Mouse (Mus musculus): Measurements from ENCODE around the gene Fchsd2.
A peak's percentile ranks its signal among the peaks of the same experiment; 100 is the strongest.

The Fchsd2 gene

DNA sequence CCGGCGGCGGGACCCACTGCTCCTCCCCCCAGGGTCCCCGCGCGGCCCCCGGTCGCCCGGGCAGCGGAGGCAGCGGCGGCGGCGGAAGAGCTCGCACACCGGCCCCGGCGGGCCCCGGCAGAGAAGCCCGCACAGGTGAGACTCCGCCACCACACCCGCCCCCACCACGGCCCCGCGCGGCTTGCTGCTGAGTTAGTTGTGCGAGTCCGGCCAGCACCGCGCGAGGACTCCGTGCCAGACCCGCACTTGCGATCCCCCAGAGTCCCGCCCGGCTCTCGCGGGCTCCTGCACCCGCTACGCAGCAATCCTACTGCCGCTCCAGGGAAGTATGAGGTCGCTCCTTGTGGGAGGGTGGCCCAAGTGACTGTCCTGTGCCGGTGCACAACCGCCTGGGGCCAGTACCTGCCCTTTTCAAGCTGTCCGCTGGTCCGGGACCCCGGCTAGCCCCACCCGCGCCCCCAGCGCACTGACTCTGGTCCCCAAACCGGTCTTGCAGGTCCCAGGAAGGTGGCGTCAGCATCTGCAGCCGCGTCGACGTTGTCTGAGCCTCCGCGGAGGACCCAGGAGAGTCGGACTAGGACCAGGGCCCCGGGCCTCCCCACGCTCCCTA, 228.7 kb downstream of the Fchsd2 start:
- DNase-seq = peak; percentile 39

GRCm38 (mm10) chr7:101323141-101323594, 230.5 kb downstream of the Fchsd2 start:
- DNase-seq = no peak

DNA sequence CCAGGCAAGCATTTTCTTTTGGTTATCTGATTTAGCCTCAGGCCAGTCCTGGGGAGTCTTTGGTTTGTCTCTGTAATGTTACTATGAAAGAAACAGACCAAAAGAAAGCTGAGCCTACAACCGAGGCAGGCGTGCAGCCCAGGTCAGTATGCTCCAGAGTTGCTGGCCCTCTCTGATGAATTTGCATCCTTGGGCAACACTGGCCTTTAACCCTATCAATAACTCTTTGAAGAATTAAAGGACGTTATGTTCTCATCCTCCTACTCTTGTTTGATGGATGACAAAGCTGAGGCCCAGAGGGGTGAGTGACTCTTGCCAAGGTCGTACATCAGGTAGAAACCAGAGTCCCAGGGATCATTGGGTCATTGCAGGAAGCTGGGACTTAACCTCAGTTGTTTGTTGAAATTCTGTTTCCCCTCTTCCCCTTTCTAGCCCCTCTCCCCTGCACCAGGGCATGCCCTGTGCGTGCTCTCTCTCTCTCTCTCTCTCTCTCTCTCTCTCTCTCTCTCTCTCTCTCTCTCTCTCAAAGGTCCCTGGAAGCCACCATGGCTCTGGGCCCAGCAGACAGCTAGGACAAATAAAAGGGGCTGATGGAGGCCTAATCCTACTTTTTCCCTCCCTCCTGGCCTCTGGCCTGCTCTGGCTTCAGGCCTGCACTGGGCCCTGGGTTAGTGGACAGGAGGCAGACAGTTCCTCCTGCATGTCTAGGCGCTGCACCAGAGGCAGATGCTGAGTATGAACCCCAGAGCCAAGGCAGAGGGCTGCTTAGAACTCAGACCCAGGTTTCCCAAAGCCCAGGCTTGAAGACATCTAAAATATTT, 231.7 kb downstream of the Fchsd2 start:
- DNase-seq = no peak

DNA sequence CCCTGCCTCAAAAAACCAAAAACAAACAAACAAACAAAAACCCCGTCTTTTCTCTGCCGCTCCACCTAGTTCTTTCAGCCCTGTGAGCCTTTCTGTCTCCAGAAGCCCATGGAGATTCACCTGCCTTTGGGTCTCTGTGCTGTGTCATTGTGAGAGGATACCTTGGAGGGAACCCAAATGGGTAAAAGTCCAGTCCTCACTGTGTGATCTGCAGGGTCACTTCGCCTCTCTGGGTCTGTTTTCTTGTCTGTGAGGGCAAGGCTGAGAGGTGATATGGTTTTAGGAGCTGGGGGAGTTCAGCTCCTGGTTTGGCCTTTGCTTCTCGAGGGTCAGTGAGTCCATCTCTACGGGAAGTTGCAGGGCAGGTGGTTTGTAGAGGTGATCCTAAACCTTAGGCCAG, 233.3 kb downstream of the Fchsd2 start:
- DNase-seq = no peak

GRCm38 (mm10) chr7:101327263-101327662, 234.6 kb downstream of the Fchsd2 start:
- no peak for DNase-seq

DNA sequence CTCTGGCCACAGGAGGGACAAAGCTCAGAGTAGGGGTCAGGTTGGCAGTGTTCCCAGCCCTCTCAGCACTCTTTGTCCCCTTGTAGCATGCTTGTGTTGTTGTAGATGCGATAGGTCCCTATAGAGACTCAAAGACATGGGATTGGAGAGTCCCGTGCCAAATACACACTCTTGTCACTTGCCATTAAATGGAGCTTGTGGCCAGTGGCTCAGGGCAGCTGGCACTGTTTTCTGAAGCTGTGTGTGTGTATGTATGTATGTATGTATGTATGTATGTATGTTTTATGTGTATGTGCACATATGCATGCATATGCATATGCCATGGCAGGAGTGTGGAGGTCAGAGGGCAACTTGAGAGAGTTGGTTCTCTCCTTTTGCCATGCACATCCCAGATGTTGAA, 235.1 kb downstream of the Fchsd2 start:
- no peak for DNase-seq

DNA sequence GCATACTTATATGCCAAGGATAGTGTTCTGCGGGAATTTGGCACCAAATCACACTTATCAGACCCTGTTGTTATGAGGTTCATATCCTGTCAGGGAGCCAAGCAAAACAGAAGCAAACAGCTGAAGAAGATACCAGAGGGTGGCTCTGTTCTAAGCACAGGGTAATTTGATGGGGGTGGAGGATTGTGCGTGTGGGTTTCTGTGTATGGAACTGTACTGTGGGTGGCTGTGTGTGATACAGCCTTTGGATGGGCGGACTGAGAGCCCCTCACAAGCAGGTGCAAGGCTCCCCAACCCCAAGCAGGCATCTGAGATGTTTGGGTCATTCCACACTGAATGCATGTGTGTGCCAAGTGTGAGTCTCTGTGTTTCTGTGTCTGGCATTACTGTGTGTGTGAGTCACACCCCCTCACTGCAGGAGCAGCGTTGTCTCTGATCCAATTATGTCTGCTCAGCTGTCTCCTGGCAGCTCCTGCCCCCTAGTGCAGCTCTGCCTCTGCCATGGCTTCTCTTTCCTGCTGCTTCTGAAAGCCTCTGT, 236.0 kb downstream of the Fchsd2 start:
- peak; percentile 39 for DNase-seq

GRCm38 (mm10) chr7:101329606-101330005, 236.9 kb downstream of the Fchsd2 start:
- DNase-seq = no peak

GRCm38 (mm10) chr7:101330074-101330840, 237.6 kb downstream of the Fchsd2 start:
- no peak for DNase-seq

DNA sequence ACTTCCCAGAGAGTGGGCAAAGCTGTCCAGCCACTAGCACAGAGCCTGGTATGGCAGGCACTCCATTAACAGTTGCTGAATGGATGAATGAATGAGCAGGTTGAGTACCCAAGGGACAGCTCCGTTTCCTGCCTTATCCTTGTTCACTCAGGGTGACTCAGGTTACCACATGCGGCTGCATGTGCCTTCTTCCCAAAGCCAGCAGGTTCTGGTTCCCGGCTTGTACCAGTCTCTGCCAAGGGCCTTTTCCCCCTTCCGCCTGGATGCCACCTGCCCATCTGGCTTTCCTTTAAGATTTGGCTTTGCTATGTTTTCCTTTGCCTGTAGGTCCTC, 238.1 kb downstream of the Fchsd2 start:
- DNase-seq = no peak

DNA sequence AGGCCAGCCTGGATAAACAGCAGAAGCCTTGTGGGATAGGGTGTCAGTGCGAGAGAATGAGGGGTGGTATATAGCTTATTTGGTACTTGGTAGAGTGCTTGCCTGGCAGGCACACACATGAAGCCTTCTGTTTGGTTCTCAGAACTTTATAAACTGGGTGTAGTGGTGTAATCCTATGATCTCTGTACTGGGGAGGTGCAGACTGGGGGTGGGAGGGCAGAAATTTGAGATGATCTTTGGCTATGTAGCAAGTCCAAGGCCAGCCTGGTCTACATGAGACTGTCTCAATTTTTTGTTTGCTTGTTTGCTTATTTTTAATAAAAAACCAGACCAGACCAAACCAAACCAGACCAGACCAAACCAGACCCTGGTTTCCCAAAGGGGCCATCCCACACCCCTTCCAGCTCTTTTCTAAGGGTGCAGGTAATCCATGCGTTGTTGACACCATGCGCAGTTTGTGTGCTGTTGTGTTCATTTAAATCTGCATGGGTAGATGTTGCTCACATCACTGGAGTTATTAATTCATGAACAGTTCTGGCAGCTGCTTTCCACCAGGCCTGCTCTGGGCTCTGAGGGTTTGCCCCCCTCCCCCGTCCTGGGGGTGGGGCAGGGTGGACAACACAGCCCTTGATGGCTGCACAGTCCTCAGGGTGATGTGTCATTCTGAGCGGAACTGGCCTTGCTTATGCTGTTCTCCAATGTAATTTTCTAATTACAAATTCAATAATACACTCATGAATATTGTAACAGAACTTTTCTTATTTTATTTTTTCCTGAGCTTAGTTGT, 239.6 kb downstream of the Fchsd2 start:
- DNase-seq = no peak

Measured in right cerebral cortex, postnatal 14 days (tissue).